Mouse (Mus musculus) hindbrain, postnatal 0 days (tissue): ENCODE data around the gene Mageb1. TPM values are rescaled to one million over a fixed set of nuclear protein-coding genes. Genes with fewer than 3 reads are reported as not detected.
"Not testable (repeated sequence)": the region's sequence is repeated elsewhere in the genome, so short reads cannot be mapped to it uniquely, and the experiment has no call there.

Source experiments
- ATAC-seq: fragments of 200-750 bp; cut with Nextera tagmentation; 2 replicates; pipeline ENCODE4 v1.8.0; 2017; ENCODE audit warnings: mild to moderate bottlenecking, moderate TSS enrichment, moderate library complexity
- DNase-seq: peaks from one replicate; pipeline ENCODE4 v3.0.0-alpha.2; 2015; ENCODE audit warnings: low spot score
- H3K27ac ChIP-seq: fragments of 300-500 bp; sonication (generic); 2 replicates; pipeline ENCODE4 v1.5.1; 2014; ENCODE audit warnings: mild to moderate bottlenecking
- H3K27me3 ChIP-seq: fragments of 300-500 bp; sonication (generic); 2 replicates; pipeline ENCODE4 v1.6.1; 2014; ENCODE audit warnings: low read length, mixed read lengths; ENCODE audit not compliant: insufficient read depth
- H3K36me3 ChIP-seq: fragments of 300-500 bp; sonication (generic); 2 replicates; pipeline ENCODE4 v1.6.1; 2014; ENCODE audit warnings: low read length, mixed read lengths; ENCODE audit not compliant: insufficient read depth
- H3K4me1 ChIP-seq: fragments of 300-500 bp; sonication (generic); 2 replicates; pipeline ENCODE4 v1.6.1; 2014; ENCODE audit warnings: antibody characterized with exemption, low read length, mixed read lengths; ENCODE audit not compliant: insufficient read depth
- H3K4me2 ChIP-seq: fragments of 300-500 bp; sonication (generic); 2 replicates; pipeline ENCODE4 v1.6.1; 2014; ENCODE audit warnings: low read depth, mild to moderate bottlenecking, low read length, moderate library complexity, mixed read lengths
- H3K4me3 ChIP-seq: fragments of 300-500 bp; sonication (generic); 2 replicates; pipeline ENCODE4 v1.5.1; 2014; ENCODE audit warnings: low read length
- H3K9ac ChIP-seq: fragments of 300-500 bp; sonication (generic); replicated peaks from 2 replicates; pipeline ENCODE4 v1.6.1; 2014; ENCODE audit warnings: mild to moderate bottlenecking, low read length, moderate library complexity, mixed read lengths
- H3K9me3 ChIP-seq: fragments of 300-500 bp; sonication (generic); 2 replicates; pipeline ENCODE4 v1.6.1; 2016; ENCODE audit warnings: low read length, mixed read lengths
- WGBS: fragments of 180-500 bp; shearing (Covaris S2); extraction: QIAGEN DNeasy Blood & Tissue Kit; methylation state at CpG from one replicate; pipeline ENCODE4 v1.1.7; 2014; 5-methylcytosine and 5-hydroxymethylcytosine counted together
- polyA plus RNA-seq: library from polyadenylated mRNA; unstranded; fragments of >200 nt; fragmentation: Nextera tagmentation; extraction: Ambion mirVana; gene quantifications from 2 replicates; pipeline ENCODE4 v1.2.1, GENCODE M21; 2015
- total RNA-seq: library from RNA; depleted of rRNA; stranded (reverse); fragments of >200 nt; gene quantifications from 2 replicates; pipeline ENCODE4 v1.2.3, GENCODE M21; 2014; rRNA removed

Mageb1 gene
- total RNA-seq (not detected in 2 replicates), polyA plus RNA-seq (not detected in 2 replicates)

- not testable (repeated sequence) for H3K9ac ChIP-seq, H3K4me1 ChIP-seq, H3K27me3 ChIP-seq, H3K27ac ChIP-seq, DNase-seq, H3K4me2 ChIP-seq, H3K9me3 ChIP-seq, ATAC-seq, H3K36me3 ChIP-seq, H3K4me3 ChIP-seq
- 45% methylated on average over 1 of the region's 1 CpGs for WGBS
These were observed at the start of gene Mageb1 for GRCm38 (mm10) chrX:92016233-92016632. Mageb1 (minus strand) TSS chrX:92016333.

Other genes with a start within 250 kb of the Mageb1 start
- gene Mageb5, start 233.3 kb downstream of the Mageb1 start, total RNA-seq, result not detected in 2 replicates
- gene Mageb5, start 233.3 kb downstream of the Mageb1 start, polyA plus RNA-seq, result not detected in 2 replicates